Mouse (Mus musculus): ENCODE measurements at regions not wholly inside any gene's neighbourhood (a gene's known extent, or its start where the extent isn't known, plus 50 kb on each side); places are given as distances from the start of the nearest gene placed in this dataset.

GRCm38 (mm10) chr12:110023192-110024101, 255.4 kb upstream of the Dio3 start:
- ATAC-seq (replicated peaks; ENCODE audit: poor library complexity) = no peak

GRCm38 (mm10) chr12:110024295-110024694, 254.6 kb upstream of the Dio3 start:
- no peak for ATAC-seq (replicated peaks; ENCODE audit: poor library complexity)

GRCm38 (mm10) chr12:110025171-110025570, 253.7 kb upstream of the Dio3 start:
- ATAC-seq (replicated peaks; ENCODE audit: poor library complexity) = no peak

GRCm38 (mm10) chr12:110026033-110026750, 252.7 kb upstream of the Dio3 start:
- ATAC-seq (replicated peaks; ENCODE audit: poor library complexity) = no peak

GRCm38 (mm10) chr12:110027345-110027744, 251.5 kb upstream of the Dio3 start:
- ATAC-seq (replicated peaks; ENCODE audit: poor library complexity) = no peak

- ATAC-seq (replicated peaks; ENCODE audit: poor library complexity) = no peak
These were observed 250.9 kb upstream of the Dio3 start for GRCm38 (mm10) chr12:110027976-110028375.

GRCm38 (mm10) chr12:110028646-110029045, 250.2 kb upstream of the Dio3 start:
- no peak for ATAC-seq (replicated peaks; ENCODE audit: poor library complexity)

- no peak for ATAC-seq (replicated peaks; ENCODE audit: poor library complexity)
These were observed 247.5 kb upstream of the Dio3 start for GRCm38 (mm10) chr12:110031326-110031725.

GRCm38 (mm10) chr12:110035171-110035570, 243.7 kb upstream of the Dio3 start:
- no peak for ATAC-seq (replicated peaks; ENCODE audit: poor library complexity)

GRCm38 (mm10) chr12:110040682-110041081, 238.2 kb upstream of the Dio3 start:
- ATAC-seq (replicated peaks; ENCODE audit: poor library complexity) = no peak

GRCm38 (mm10) chr12:110041782-110042181, 237.1 kb upstream of the Dio3 start:
- ATAC-seq (replicated peaks; ENCODE audit: poor library complexity) = no peak

GRCm38 (mm10) chr12:110044266-110044665, 234.6 kb upstream of the Dio3 start:
- ATAC-seq (replicated peaks; ENCODE audit: poor library complexity) = no peak

- no peak for ATAC-seq (replicated peaks; ENCODE audit: poor library complexity)
These were observed 234.1 kb upstream of the Dio3 start for GRCm38 (mm10) chr12:110044721-110045120.

GRCm38 (mm10) chr12:110045770-110046330, 233.0 kb upstream of the Dio3 start:
- no peak for ATAC-seq (replicated peaks; ENCODE audit: poor library complexity)

- ATAC-seq (replicated peaks; ENCODE audit: poor library complexity) = no peak
These were observed 232.3 kb upstream of the Dio3 start for GRCm38 (mm10) chr12:110046613-110047012.

GRCm38 (mm10) chr12:110047466-110048250, 231.2 kb upstream of the Dio3 start:
- no peak for ATAC-seq (replicated peaks; ENCODE audit: poor library complexity)

- ATAC-seq (replicated peaks; ENCODE audit: poor library complexity) = no peak
These were observed 229.6 kb upstream of the Dio3 start for GRCm38 (mm10) chr12:110049154-110049736.

- 0 out of 2 replicates have a peak, but pooled peaks have one; percentile 34 for ATAC-seq (replicated peaks; ENCODE audit: poor library complexity)
These were observed 219.5 kb upstream of the Dio3 start for GRCm38 (mm10) chr12:110059321-110059720.

- ATAC-seq (replicated peaks; ENCODE audit: poor library complexity) = no peak
These were observed 216.9 kb upstream of the Dio3 start for GRCm38 (mm10) chr12:110061961-110062360.

- no peak for ATAC-seq (replicated peaks; ENCODE audit: poor library complexity)
These were observed 215.9 kb upstream of the Dio3 start for GRCm38 (mm10) chr12:110063013-110063412.

Data from megakaryocyte progenitor cell, adult 5-6 weeks (primary cell).